9 mouse cellular contexts compared by ENCODE assay signal in genomic region chr4:109224762-109225552, GRCm38 (mm10). TPM values are rescaled to one million over a fixed set of nuclear protein-coding genes. Genes with fewer than 3 reads are reported as not detected.
DNase-seq lines count a peak whose midpoint lies in the region; ATAC-seq lines count a peak whose summit lies in the region.
"Had no signal": no experiment of that assay in that cellular context is flagged by ENCODE, and none has a peak within 500 bp of the region (broad histone marks: within the 10 kb centered on the region; RNA-seq: fewer than 3 reads in every experiment).

No protein-coding gene starts in this region.

- H3K9me3 ChIP-seq in embryonic facial prominence, embryonic 14.5 days (ENCODE audit: control insufficient read depth, low read length), result no peaks in the 10 kb centered on the region

- peaks cover 9% of the 10 kb centered on the region; the same call in 1 of the 2 replicates for H3K4me1 ChIP-seq in embryonic facial prominence, embryonic 14.5 days (ENCODE audit: control insufficient read depth, insufficient read depth, low read length)

- peak; percentile 69 for ATAC-seq in embryonic facial prominence, embryonic 14.5 days (ENCODE audit: low read depth)

- peak; percentile 27 for DNase-seq in kidney, postnatal 14 days
- no peak for DNase-seq in kidney, adult 8-10 months
- DNase-seq in embryonic facial prominence, embryonic 14.5 days (ENCODE audit: low spot score), result peak; percentile 63
- DNase-seq in heart, adult 8-10 months (ENCODE audit: low spot score), result peak; percentile 89
- peak; percentile 89 to 92 for DNase-seq in layer of hippocampus, adult 8-10 months (ENCODE audit: low spot score in 2 of 2)
- DNase-seq in lung, postnatal 4 days, result peak; percentile 68 to 90
- DNase-seq in skeletal muscle tissue, adult 2 months (ENCODE audit: low read depth, low spot score), result peak; percentile 93
- no peak for DNase-seq in yolk sac, embryonic 10.5 days (ENCODE audit: low spot score)

- H3K4me3 ChIP-seq in embryonic facial prominence, embryonic 14.5 days (ENCODE audit: low read depth, low read length), result no peak overlapping the region
- H3K4me3 ChIP-seq: erythroblast, embryonic 14.5 days had no signal

- no peaks in the 10 kb centered on the region for H3K36me3 ChIP-seq in embryonic facial prominence, embryonic 14.5 days (ENCODE audit: control insufficient read depth, insufficient read depth, low read length)

- H3K27me3 ChIP-seq in embryonic facial prominence, embryonic 14.5 days (replicated peaks; ENCODE audit: control insufficient read depth, insufficient read depth, low read length), result no peaks in the 10 kb centered on the region

- no peak overlapping the region for H3K9ac ChIP-seq in embryonic facial prominence, embryonic 14.5 days (ENCODE audit: low read depth, low read length)

- H3K4me2 ChIP-seq in embryonic facial prominence, embryonic 14.5 days (ENCODE audit: low read depth, low read length), result no peak overlapping the region

- WGBS in embryonic facial prominence, embryonic 14.5 days, result 44% methylated on average over 13 of the region's 13 CpGs

- peak overlapping the region; percentile 48 for H3K27ac ChIP-seq in embryonic facial prominence, embryonic 14.5 days (replicated peaks; ENCODE audit: low read depth, low read length)

RNA-seq across cellular contexts. Expression of gene Calr4, which starts 9.3 kb away (rescaled TPM):
- 0.24 and 0.37 TPM in 2 replicates for polyA plus RNA-seq in embryonic facial prominence, embryonic 14.5 days (2014; fragmentation: Nextera tagmentation; extraction: Ambion mirVana)
- not detected for total RNA-seq in heart, adult 8-10 months (2022)
- total RNA-seq in layer of hippocampus, adult 8-10 months (2022), result 1 to 10 TPM in 2 of 4 experiments, under 1 TPM in 2; 0.76 to 2.0 (median 1.0) TPM
- polyA plus RNA-seq: erythroblast, embryonic 14.5 days had no signal

RNA-seq across cellular contexts. Expression of gene Osbpl9, which starts 22.9 kb away (rescaled TPM):
- polyA plus RNA-seq in embryonic facial prominence, embryonic 14.5 days (2014; fragmentation: Nextera tagmentation; extraction: Ambion mirVana), result 54.7 and 65.2 TPM in 2 replicates
- total RNA-seq in heart, adult 8-10 months (2022), result 100 to 1,000 TPM in 2 of 4 experiments, 10 to 100 TPM in 2; 85.9 to 105 (median 95.9) TPM
- 10 to 100 TPM; 48.2 to 59.2 (median 56.3) TPM for total RNA-seq in layer of hippocampus, adult 8-10 months (2022)

RNA-seq across cellular contexts. Expression of gene Eps15, which starts 55.1 kb away (rescaled TPM):
- polyA plus RNA-seq in embryonic facial prominence, embryonic 14.5 days (2014; fragmentation: Nextera tagmentation; extraction: Ambion mirVana), result 40.9 and 45.3 TPM in 2 replicates
- total RNA-seq in heart, adult 8-10 months (2022), result 10 to 100 TPM; 40.2 to 48.6 (median 44.1) TPM
- total RNA-seq in layer of hippocampus, adult 8-10 months (2022), result 100 to 1,000 TPM; 195 to 231 (median 218) TPM

Comparison
In these comparisons a context has a peak if more than half of its experiments do, and no peak if none do; other contexts are left out.
1. DNase-seq: peak in kidney, postnatal 14 days (single experiment), embryonic facial prominence, embryonic 14.5 days (single experiment), heart, adult 8-10 months (single experiment), layer of hippocampus, adult 8-10 months (2 of 2), lung, postnatal 4 days (2 of 2) and skeletal muscle tissue, adult 2 months (single experiment); none in kidney, adult 8-10 months (0 of 2) and yolk sac, embryonic 10.5 days (single experiment).